Mouse (Mus musculus) limb, embryonic 13.5 days (tissue): ENCODE measurements around the gene Samd4b. TPM values are rescaled to one million over a fixed set of nuclear protein-coding genes. Genes with fewer than 3 reads are reported as not detected.
"Not testable (repeated sequence)": the region's sequence is repeated elsewhere in the genome, so short reads cannot be mapped to it uniquely, and the experiment has no call there.

Source experiments
- ATAC-seq: fragments of 200-750 bp; cut with Nextera tagmentation; 2 replicates; pipeline ENCODE4 v1.8.0; 2017; ENCODE audit warnings: low read depth, moderate number of reproducible peaks, moderate TSS enrichment; ENCODE audit not compliant: low FRiP score
- H3K27ac ChIP-seq: fragments of 300-500 bp; sonication (generic); 2 replicates; pipeline ENCODE4 v1.5.1; 2015; ENCODE audit warnings: inconsistent platforms, mild to moderate bottlenecking, moderate library complexity
- H3K27me3 ChIP-seq: fragments of 300-500 bp; sonication (generic); 2 replicates; pipeline ENCODE4 v1.6.1; 2015; ENCODE audit warnings: mild to moderate bottlenecking, inconsistent platforms
- H3K36me3 ChIP-seq: fragments of 300-500 bp; sonication (generic); 2 replicates; pipeline ENCODE4 v1.6.1; 2015; ENCODE audit warnings: inconsistent platforms, mild to moderate bottlenecking, moderate library complexity
- H3K4me1 ChIP-seq: fragments of 300-500 bp; sonication (generic); 2 replicates; pipeline ENCODE4 v1.6.1; 2015; ENCODE audit warnings: inconsistent platforms
- H3K4me2 ChIP-seq: fragments of 300-500 bp; sonication (generic); replicated peaks from 2 replicates; pipeline ENCODE4 v1.6.1; 2015; ENCODE audit warnings: inconsistent platforms, mild to moderate bottlenecking, moderate library complexity
- H3K4me3 ChIP-seq: fragments of 300-500 bp; sonication (generic); 2 replicates; pipeline ENCODE4 v1.5.1; 2015; ENCODE audit warnings: moderate library complexity, mild to moderate bottlenecking, inconsistent platforms
- H3K9ac ChIP-seq: fragments of 300-500 bp; sonication (generic); 2 replicates; pipeline ENCODE4 v1.6.1; 2015; ENCODE audit warnings: mild to moderate bottlenecking, inconsistent platforms
- H3K9me3 ChIP-seq: fragments of 300-500 bp; sonication (generic); 2 replicates; pipeline ENCODE4 v1.6.1; 2016; ENCODE audit warnings: inconsistent platforms
- WGBS: fragments of 180-500 bp; shearing (Covaris S2); methylation state at CpG from one replicate; pipeline ENCODE4 v1.1.7; 2015; 5-methylcytosine and 5-hydroxymethylcytosine counted together
- polyA plus RNA-seq: library from polyadenylated mRNA; unstranded; fragments of >200 nt; fragmentation: Nextera tagmentation; extraction: Ambion mirVana; gene quantifications from 2 replicates; pipeline ENCODE4 v1.2.1, GENCODE M21; 2015

Samd4b gene
- 26.7 and 31.7 TPM in 2 replicates for polyA plus RNA-seq

DNA sequence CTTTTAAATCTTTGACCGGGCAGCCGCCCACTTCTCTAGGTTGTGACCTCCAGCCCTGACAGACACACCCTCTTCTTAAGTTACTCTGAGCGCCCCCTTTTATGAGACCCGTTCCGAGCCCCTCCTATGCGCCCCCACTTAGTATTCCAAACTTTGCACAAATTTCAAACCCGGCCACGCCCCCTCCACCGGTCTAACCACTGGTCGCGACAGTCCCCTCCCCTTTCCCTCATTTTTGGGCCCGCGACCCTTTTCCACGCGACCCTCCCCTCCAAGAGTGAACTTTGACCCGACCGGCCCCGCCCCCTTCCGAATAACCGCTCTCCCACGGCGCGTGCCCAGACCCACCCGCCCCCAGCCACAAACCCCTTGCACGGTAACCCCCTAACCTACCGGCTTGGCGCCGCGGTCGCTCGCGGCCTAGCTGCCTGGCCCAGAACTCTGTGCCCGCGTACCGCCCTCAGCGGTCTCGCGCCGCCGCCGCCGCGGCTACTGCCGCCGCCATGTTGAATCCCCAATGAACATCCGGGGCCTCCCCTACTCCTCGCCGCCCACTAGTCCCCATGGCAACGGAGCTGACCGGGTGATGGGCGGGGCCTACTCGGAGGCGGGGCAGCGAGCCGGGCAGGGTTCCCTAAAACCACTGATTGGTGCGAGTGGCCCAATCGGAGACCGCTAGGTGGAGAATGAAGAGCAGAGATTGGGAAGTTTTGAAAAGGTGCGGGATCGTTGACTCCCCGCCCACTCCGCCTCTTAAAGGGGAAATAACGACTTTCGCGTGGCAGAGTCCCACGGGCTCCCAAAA, at the start of gene Samd4b, which contains the start of gene Pak4:
TSS of gene Samd4b (minus strand) at position 503 of the 805 bp plus-strand sequence.
TSS of gene Pak4 (minus strand) at position 544 of the 805 bp plus-strand sequence.
- peaks cover 58% of the 10 kb centered on the region for H3K4me1 ChIP-seq

DNA sequence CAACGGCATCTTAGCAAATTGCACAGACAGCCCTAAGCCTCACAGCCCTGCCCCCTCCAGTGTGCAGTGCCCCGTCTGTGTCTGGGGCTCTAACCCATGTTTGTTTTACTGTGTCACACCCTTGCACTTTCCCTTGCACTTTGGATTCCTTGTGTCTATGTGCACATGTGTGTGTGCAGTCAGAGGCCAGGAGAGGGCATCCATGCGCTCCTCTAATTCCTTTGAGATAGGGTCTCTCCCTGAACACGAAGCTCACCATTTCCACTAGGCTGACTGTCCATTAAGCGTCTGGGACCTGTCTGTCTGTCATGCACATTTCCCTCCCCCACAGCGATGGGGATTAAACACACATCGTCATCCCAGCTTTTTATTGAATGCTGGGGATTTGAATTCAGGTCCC, 49.1 kb upstream of the Samd4b start:
- no peak for ATAC-seq
- no peaks in the 10 kb centered on the region for H3K4me1 ChIP-seq
- no peaks in the 10 kb centered on the region for H3K27me3 ChIP-seq
- H3K9ac ChIP-seq, result no peak overlapping the region
- no peak overlapping the region for H3K4me2 ChIP-seq
- H3K36me3 ChIP-seq, result no peaks in the 10 kb centered on the region
- 55% methylated on average over 7 of the region's 7 CpGs for WGBS
- no peak overlapping the region for H3K4me3 ChIP-seq
- H3K9me3 ChIP-seq, result no peaks in the 10 kb centered on the region
- no peak overlapping the region for H3K27ac ChIP-seq

More for the DNA sequence above, at the start of gene Samd4b, which contains the start of gene Pak4:
- Histone ChIP-seq H3K36me3 (peaks cover 6% of the 10 kb centered on the region; the same call in 1 of the 2 replicates), H3K4me3 (peak within 1 kb of the TSS; percentile 62), H3K27ac (peak within 1 kb of the TSS; percentile 89), H3K27me3 (no peaks in the 10 kb centered on the region), H3K9ac (peak within 1 kb of the TSS; percentile 72), H3K4me2 (peak within 1 kb of the TSS; percentile 88), H3K9me3 (no peaks in the 10 kb centered on the region)
- under 1% methylated on average over 66 of the region's 66 CpGs for WGBS
- peak; percentile 96 for ATAC-seq

DNA sequence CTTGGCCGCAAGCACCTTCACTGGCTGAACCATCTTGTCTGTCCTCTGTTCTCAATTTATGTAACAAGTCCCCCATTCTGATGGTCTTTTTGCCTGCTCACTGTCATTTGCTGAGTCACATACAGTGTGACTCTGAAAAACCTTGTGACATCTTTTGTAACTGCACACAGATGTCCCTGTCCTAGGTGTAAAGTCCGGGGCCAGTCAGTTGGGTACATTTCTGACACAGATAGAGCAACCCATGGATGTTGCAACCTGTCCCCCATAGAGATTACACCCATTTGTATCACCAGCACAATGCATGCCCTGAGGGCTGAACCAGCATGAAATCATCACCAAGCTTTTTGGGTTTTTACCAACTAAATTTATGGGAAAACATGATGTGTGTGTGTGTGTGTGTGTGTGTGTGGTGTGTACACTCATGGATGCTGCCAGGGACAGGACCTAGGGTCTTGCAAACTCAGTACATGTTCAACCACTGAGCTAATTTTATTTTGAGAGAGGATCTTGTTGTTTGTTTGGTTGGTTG, 48.1 kb upstream of the Samd4b start:
- no peak for ATAC-seq
- no peak overlapping the region for H3K9ac ChIP-seq
- no peak overlapping the region for H3K4me2 ChIP-seq
- no peaks in the 10 kb centered on the region for H3K4me1 ChIP-seq
- no peaks in the 10 kb centered on the region for H3K27me3 ChIP-seq
- WGBS, result 79% methylated on average over 2 of the region's 2 CpGs
- H3K9me3 ChIP-seq, result no peaks in the 10 kb centered on the region
- H3K4me3 ChIP-seq, result no peak overlapping the region
- H3K36me3 ChIP-seq, result no peaks in the 10 kb centered on the region
- H3K27ac ChIP-seq, result no peak overlapping the region

DNA sequence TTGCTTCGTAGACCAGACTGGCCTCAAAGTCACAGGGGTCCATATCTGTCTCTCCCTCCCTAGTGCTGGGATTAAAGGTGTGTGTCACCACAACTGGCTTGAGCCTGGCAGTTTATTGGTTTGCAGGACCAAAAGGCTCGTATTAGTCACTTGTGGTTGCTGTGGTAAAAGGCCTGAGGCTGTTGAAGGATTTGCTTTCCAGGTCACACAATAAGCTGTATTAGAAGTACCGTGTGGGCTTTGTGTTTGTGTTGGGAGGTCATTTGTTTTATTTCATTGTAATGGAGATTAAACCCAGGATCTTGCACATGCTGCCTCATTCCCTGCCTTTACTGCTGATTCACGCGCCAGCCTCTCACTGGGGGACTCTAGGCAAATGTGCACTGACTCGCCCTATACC, 47.4 kb upstream of the Samd4b start:
- Histone ChIP-seq H3K9ac (no peak overlapping the region), H3K9me3 (no peaks in the 10 kb centered on the region), H3K4me1 (no peaks in the 10 kb centered on the region), H3K27me3 (no peaks in the 10 kb centered on the region), H3K4me3 (no peak overlapping the region), H3K4me2 (no peak overlapping the region), H3K36me3 (no peaks in the 10 kb centered on the region), H3K27ac (no peak overlapping the region)
- 60% methylated on average over 6 of the region's 6 CpGs for WGBS
- ATAC-seq, result no peak

- H3K4me3 ChIP-seq, result no peak overlapping the region
- H3K36me3 ChIP-seq, result no peaks in the 10 kb centered on the region
- H3K9me3 ChIP-seq, result no peaks in the 10 kb centered on the region
- ATAC-seq, result no peak
- no peaks in the 10 kb centered on the region for H3K4me1 ChIP-seq
- 57% methylated on average over 8 of the region's 8 CpGs for WGBS
- H3K27ac ChIP-seq, result no peak overlapping the region
- no peak overlapping the region for H3K4me2 ChIP-seq
- H3K27me3 ChIP-seq, result no peaks in the 10 kb centered on the region
- no peak overlapping the region for H3K9ac ChIP-seq
Measured at GRCm38 (mm10) chr7:28641546-28641945, 43.6 kb upstream of the Samd4b start.

- Histone ChIP-seq H3K27me3 (peaks cover 5% of the 10 kb centered on the region), H3K9me3 (no peaks in the 10 kb centered on the region), H3K4me1 (no peaks in the 10 kb centered on the region), H3K27ac (no peak overlapping the region), H3K9ac (no peak overlapping the region), H3K4me3 (no peak overlapping the region), H3K4me2 (no peak overlapping the region), H3K36me3 (no peaks in the 10 kb centered on the region)
- no peak for ATAC-seq
- WGBS, result 14% methylated on average over 8 of the region's 8 CpGs
Measured at GRCm38 (mm10) chr7:28637511-28637910, 39.6 kb upstream of the Samd4b start.

DNA sequence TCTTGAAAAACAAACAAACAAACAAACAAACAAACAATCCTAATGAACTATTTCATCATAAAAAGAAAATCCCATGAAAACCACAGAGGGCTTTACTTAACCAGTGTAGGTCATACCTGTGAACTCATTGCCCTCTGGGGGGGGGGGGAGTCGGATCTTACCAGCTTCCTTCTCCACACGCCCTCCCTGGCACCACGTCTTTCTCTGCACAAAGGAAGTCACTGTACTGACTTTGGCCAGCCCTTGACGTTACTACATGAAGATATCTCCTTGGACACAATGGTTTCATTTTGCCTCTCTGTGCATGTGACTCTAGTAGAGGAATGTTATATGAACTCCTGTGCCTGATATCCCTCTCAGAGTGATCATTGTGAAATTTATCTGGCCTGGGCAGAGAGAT, 36.2 kb upstream of the Samd4b start:
- Histone ChIP-seq H3K9me3 (no peaks in the 10 kb centered on the region), H3K27me3 (peaks cover 39% of the 10 kb centered on the region), H3K4me3 (no peak overlapping the region), H3K27ac (no peak overlapping the region), H3K4me1 (peaks cover 11% of the 10 kb centered on the region), H3K9ac (no peak overlapping the region), H3K4me2 (no peak overlapping the region), H3K36me3 (no peaks in the 10 kb centered on the region)
- ATAC-seq, result no peak
- WGBS, result 60% methylated on average over 4 of the region's 4 CpGs

DNA sequence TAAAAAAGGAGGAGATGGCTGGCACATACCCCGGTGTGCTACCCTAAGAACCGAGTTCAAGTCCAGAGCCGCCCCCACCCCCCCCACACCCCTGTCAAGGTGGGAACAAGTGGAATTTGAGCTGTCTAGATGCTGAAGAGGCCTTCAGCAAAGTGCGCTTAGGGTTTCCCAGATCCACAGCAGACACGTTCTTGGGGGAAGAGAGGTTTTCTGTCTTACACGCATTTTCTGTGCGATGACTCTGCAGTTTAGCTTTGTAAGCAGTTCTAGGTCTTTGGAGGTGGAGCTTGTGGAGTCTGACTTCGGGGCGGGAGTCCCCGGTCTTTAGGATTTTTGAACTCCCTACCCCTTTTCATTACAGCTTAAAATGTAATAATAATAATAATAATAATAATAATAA, 33.1 kb upstream of the Samd4b start, which contains the start of gene Acp7:
TSS of gene Acp7 (minus strand) at position 260 of the 400 bp plus-strand sequence.
- Histone ChIP-seq H3K27me3 (peaks cover 56% of the 10 kb centered on the region), H3K4me2 (peak within 1 kb of the TSS; percentile 53), H3K36me3 (no peaks in the 10 kb centered on the region), H3K4me3 (peak within 1 kb of the TSS; percentile 31), H3K9ac (peak within 1 kb of the TSS; percentile 50; the same call in 1 of the 2 replicates), H3K9me3 (no peaks in the 10 kb centered on the region), H3K27ac (no peak within 1 kb of the TSS), H3K4me1 (peaks cover 11% of the 10 kb centered on the region)
- no peak for ATAC-seq
- 24% methylated on average over 10 of the region's 10 CpGs for WGBS

DNA sequence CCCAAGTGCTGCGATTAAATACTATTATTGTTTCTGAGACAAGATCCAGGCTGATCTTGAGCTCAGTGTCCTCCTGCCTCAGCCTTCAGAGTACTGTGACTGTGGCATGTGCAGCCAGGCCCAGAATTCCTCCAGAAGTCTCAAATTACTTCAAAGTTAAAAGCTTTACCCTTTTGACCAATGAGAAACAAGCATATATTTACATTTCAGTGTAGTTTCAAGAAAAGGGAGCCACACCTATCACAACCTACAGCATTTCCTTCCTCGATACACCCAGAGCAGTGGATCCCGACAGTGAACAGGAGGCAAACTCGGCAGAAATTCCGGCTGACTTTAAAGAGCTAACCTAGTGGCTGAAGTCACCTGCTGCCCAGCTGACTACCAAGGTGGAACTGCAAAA, 26.8 kb upstream of the Samd4b start:
- Histone ChIP-seq H3K9me3 (no peaks in the 10 kb centered on the region), H3K4me3 (no peak overlapping the region), H3K36me3 (no peaks in the 10 kb centered on the region), H3K27me3 (peaks cover 24% of the 10 kb centered on the region), H3K4me1 (peaks cover 1% of the 10 kb centered on the region; the same call in 1 of the 2 replicates), H3K4me2 (no peak overlapping the region), H3K27ac (no peak overlapping the region), H3K9ac (no peak overlapping the region)
- 78% methylated on average over 5 of the region's 5 CpGs for WGBS
- no peak for ATAC-seq

GRCm38 (mm10) chr7:28619098-28619715, 21.3 kb upstream of the Samd4b start:
- H3K27me3 ChIP-seq, result no peaks in the 10 kb centered on the region
- H3K4me3 ChIP-seq, result no peak overlapping the region

DNA sequence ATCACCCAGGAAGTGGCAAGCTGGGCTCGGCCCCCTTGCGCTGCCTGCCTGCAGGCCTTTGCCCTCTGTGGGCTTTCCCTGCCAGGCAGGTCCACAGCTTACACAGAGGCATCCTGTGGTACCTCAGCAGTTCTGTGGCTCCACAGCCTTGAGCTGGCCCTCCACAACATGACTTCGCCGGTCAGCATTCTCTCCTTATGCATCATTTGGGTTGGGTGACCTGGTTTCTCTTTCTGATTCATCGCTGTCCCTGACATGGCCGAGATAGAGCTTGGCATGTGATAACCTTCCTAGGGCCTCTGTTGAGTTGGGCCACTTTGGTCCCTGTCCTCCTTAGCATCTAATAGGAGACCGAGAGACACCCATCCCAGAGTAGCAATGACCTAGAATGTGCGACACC, 8.0 kb upstream of the Samd4b start:
- ATAC-seq, result no peak
- Histone ChIP-seq H3K9ac (no peak overlapping the region), H3K36me3 (no peaks in the 10 kb centered on the region), H3K27ac (no peak overlapping the region), H3K4me2 (no peak overlapping the region), H3K4me3 (no peak overlapping the region), H3K9me3 (no peaks in the 10 kb centered on the region), H3K4me1 (peaks cover 6% of the 10 kb centered on the region), H3K27me3 (no peaks in the 10 kb centered on the region)
- WGBS, result 90% methylated on average over 8 of the region's 8 CpGs

More at GRCm38 (mm10) chr7:28619098-28619715, 21.3 kb upstream of the Samd4b start:
- Histone ChIP-seq H3K9me3 (no peaks in the 10 kb centered on the region), H3K4me2 (no peak overlapping the region), H3K27ac (no peak overlapping the region), H3K4me1 (0 out of 2 replicates have a peak, but pooled peaks cover 4% of the 10 kb centered on the region), H3K36me3 (no peaks in the 10 kb centered on the region), H3K9ac (no peak overlapping the region)
- no peak for ATAC-seq
- 44% methylated on average over 9 of the region's 9 CpGs for WGBS

GRCm38 (mm10) chr7:28603788-28604187, 5.8 kb upstream of the Samd4b start:
- H3K27me3 ChIP-seq, H3K4me1 ChIP-seq, H3K4me3 ChIP-seq, H3K4me2 ChIP-seq, ATAC-seq, H3K36me3 ChIP-seq, H3K9me3 ChIP-seq, H3K27ac ChIP-seq, H3K9ac ChIP-seq: not testable (repeated sequence)
- 93% methylated on average over 2 of the region's 2 CpGs for WGBS
